Mouse (Mus musculus) kidney, postnatal 25 days (tissue): Measurements from ENCODE around the gene Cux1.

Source experiments
- DNase-seq, 2 experiments: peaks; one replicate each; pipeline ENCODE4 v3.0.0; 2021; ENCODE audit warnings: mixed read lengths in 2 of 2

The Cux1 gene

DNA sequence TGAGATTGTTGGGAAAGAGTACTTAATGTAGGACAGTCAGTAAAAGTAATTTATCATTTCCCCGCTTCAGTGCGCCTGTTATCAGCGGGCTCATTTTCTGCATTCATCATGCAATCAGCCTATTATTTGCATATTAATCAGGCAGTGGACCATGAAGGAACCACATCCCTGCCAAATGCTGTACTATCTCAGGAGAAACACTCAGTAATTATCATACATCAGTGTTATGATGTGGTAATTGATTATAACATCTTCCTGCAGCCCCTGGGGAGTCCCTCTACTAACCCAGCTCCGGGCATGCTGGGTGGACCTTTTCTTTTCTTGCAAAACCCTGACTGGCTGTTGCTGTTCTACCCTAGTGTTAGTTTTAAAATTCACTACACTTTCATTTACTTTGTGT lies 270.4 kb downstream of the Cux1 start:
- DNase-seq: no peak

- DNase-seq: peak in 1 of 2 experiments; percentile 26
Measured at GRCm38 (mm10) chr5:136292971-136293418, 274.3 kb downstream of the Cux1 start.

GRCm38 (mm10) chr5:136292361-136292760 lies 274.9 kb downstream of the Cux1 start:
- DNase-seq: no peak

DNA sequence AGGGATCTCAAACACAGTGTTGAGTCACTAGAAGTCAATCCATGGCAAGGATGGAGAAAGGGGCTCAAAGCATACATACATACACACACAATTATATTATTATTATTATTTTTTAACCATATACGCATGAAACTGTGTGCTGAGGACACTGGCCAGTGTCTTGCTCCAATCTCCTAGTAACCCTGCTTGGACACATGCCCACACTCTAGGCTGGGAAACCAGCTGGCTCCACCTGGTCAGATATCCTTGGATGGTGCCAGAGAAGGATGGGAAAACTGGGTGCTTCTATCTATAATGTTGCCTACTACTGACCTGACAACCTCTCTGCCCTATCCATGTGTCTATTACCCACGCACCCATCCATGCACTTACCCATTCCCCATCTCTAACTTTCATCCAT lies 275.7 kb downstream of the Cux1 start:
- DNase-seq: no peak

DNA sequence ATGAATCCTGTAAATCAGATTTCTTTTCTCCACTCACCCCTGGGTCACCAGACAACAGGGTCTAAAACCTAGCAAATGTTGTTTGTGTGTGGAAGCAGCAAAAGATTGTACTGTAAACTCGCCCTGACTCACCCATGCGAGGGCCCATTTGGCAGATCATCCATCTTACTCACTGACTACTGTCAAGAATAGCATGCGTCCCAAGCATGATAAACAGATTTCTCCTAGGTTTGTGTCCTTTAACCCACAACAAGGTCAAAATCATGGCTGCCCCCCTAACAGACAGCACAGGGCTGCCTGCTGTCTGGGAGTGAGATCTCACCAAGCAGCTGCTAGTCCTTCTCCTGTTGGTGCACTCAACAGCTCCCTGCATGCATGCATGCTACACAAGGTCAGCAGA lies 277.5 kb downstream of the Cux1 start:
- DNase-seq: no peak

DNA sequence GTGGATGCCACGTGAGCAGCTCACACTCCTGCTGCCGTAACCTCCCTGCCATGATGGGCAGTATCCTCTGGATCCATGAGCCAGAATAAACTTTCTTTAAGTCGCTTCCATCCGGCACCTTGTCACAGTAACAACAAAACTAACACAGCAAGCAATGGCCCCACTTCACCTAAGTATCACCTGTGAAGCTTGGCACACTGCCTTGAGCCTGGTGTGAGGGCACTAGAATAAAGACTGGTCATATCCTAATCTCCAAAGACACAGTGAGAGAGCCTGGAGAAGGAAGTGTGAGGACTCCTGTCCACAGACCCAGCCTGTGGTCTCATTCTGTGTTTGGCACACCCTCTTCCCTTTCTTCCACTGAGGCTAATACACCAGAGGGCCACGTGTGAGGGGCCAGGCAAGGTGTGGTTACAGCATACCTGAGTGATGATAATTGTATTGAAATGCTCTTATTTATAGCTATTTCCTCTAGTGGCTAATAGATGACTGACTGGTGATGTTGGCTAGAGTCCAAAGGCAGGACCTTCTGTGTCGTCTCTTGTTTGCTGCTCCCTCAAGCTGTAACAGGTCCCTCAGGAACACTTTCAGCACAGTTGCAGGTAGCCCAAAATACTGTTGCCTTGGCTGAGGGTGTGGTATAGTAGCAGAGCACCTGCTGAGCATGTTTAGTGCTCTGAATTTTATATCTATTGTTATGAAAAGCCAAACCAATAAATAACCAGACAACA lies 278.8 kb downstream of the Cux1 start:
- no peak for DNase-seq

GRCm38 (mm10) chr5:136286566-136286965 lies 280.7 kb downstream of the Cux1 start:
- no peak for DNase-seq

DNA sequence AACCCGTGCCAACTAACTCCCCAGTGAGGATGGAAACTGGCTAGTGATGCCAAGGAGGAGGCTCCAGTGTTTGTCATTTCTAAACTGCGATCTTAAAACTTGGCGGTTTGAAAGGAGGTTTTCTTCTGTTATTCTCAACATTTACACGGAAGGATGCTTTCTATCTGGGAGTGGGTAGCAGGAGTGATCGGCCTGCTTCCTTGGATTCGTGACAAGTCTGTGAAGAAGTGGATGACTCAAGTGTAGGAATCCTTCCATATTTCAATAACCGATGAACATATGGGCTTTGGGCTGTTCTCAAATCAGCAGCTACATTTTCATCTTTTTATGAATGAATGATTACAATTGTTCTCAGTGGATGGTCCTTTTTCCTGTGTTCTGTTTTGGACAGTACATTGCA lies 282.2 kb downstream of the Cux1 start:
- no peak for DNase-seq

GRCm38 (mm10) chr5:136281351-136281750 lies 285.9 kb downstream of the Cux1 start:
- DNase-seq: peak in 1 of 2 experiments; percentile 13

DNA sequence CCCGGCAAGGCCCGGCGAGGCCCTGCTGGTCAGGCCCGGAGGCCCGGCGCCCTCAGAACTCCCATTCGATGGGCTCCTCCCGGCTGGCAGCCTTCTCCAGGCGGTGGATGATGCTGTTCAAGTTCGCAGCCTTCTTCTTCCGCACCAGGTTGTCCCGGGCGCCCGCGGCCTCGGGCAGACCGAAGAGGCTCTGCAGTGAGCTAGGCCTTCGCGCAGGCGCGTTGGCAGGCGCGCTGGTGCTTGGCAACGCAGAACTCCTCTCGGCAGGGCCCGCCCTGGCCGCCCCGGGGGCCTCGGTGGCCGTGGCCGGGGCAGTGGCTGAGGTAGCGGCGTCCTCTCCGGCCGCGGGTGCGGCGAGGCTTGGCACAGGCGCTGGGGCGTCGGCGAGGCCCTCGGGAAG lies 292.6 kb downstream of the Cux1 start:
- no peak for DNase-seq

DNA sequence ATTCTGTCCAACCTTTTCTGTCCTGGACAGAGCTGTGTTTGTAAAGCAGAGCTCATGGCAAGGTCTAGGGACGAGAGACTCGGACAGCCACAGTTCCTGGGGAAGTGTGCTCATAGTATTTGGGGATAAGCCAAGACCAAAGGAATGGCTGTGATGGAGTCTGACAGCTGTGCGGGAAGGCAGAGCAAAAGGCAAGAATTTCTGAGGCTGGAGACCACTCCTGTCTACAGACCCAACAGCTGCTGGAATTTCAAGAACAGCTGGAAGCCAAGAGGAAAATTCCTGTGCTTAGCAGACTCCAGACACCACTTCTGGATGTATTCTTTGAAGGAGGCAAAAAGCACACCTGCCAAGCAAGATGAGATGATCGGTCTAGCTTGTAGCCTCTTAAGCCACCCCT lies 297.4 kb downstream of the Cux1 start:
- DNase-seq: no peak

DNA sequence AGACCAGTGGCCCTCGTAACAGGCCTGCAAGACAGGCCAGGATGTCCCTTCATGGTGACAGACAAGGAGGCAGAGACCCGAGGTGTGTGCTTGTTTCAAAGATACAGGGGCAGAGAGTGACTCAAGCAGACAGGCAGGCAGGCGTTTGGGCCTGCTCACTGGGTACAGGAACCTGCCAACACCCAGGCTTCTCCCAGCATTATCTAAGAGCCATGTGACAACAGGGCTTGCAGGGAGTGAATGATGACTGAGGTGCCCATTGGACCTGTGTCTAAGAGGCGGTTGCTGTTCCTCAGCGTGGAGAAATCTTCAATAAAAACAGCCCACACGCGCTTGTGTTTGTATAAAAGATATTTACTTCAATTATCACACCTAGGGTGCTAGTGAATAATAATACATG lies 301.2 kb downstream of the Cux1 start:
- no peak for DNase-seq

- no peak for DNase-seq
Measured at GRCm38 (mm10) chr5:136263342-136263741, 303.9 kb downstream of the Cux1 start.

- peak in 1 of 2 experiments; percentile 74 for DNase-seq
Measured at GRCm38 (mm10) chr5:136258919-136259318, 308.4 kb downstream of the Cux1 start.

GRCm38 (mm10) chr5:136252899-136253298 lies 314.4 kb downstream of the Cux1 start:
- peak; percentile 75 to 84 for DNase-seq

DNA sequence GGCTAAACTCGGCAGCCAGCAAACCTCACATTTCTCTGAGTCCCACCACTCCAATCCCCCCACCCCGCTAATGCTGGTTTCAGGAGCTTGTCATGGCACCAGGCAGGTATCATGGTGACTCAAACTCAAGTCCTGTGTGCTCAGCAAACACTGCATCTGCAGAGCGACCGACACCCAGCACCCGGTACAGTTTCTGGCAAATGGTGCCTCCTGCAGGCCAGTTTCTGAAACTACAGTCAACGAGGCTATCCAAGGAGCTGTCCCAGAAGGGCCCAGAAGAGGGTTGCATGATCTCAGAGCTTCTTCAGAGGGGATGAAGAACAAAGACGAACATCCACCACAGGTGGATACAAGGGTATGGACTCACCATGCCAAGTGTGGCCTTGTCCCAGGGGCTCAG lies 316.3 kb downstream of the Cux1 start:
- DNase-seq: peak in 1 of 2 experiments; percentile 30

DNA sequence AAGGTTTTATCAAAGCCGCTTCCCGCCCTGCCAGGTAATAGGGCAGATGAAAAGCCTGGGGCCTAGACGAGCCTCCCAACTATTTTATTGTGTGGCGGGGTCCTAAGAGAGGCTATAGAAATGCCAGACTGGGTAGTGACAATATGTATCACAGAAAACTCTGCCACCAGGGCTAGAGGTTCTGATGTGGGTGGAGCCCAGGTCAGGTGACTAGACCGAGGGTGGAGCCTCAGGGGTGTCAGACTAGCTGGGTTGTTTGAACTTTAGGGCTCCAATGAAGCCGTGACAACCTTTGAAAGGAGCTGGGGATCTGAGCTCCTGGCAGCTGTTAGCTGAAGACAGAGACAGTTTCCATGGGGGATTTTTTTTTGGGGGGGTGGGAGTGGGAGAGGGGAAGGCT lies 318.8 kb downstream of the Cux1 start:
- no peak for DNase-seq

DNA sequence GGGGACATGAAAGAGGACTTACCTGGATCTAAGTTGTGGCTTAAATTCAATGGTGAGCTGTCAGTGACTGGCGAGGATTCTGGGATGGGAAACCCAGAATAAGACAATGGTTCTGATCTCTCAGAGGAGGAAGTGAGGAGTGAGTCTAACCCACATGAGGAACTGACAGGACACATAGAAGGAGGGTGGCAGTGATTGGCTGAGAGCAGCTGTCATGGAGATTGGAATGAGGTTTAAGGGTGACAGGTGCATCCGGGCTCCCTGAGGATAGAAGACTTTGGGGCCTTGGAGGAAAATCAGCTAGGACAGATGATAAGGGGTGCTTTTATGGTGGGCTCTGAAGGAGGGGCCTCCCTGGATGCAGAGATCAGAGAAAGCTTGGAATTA lies 320.8 kb downstream of the Cux1 start, which contains the start of gene Sh2b2:
Gene Sh2b2, minus strand, starts transcription at position 105 of the 387 bp plus-strand sequence.
- DNase-seq: no peak

GRCm38 (mm10) chr5:136245541-136246451 lies 321.5 kb downstream of the Cux1 start:
- DNase-seq: no peak

DNA sequence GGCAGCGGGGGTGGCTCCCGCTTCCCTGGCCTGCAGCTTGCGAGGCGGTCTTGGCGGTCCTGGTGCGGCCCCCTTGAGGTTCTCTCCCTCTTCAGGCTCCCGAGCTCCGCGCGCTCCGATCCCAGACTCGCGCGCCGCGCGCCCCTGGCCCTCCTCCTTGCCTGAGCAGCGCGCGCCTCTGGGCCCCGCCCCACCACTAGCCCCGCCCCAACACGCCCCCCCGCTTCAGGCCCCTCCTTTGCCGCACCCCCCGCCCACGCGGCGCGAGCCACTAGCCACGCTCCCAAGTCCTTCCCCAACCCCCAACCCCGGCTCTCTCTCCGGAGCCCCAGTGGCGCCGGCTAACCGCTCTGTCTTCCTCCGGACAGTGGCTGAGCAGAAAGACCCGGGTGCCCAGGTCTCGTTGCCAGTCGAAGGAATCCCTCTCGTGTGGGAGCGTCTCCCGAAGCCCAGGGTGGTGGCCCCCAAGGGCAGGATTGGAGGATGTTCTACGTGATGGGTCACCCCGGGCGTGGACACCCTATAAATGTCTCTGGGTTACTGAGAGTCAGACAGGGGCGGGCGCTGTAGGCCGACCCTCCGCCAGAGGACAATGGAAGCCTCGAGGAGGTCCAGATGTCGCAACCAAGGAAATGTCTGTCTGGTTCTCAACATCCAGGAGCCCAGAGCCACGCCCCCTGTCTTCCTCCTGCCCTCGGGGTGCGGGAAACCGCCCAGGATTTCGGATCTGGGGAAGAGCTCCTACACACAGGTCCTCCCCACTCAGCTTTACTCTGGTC lies 322.3 kb downstream of the Cux1 start:
- peak; percentile 84 to 89 for DNase-seq

DNA sequence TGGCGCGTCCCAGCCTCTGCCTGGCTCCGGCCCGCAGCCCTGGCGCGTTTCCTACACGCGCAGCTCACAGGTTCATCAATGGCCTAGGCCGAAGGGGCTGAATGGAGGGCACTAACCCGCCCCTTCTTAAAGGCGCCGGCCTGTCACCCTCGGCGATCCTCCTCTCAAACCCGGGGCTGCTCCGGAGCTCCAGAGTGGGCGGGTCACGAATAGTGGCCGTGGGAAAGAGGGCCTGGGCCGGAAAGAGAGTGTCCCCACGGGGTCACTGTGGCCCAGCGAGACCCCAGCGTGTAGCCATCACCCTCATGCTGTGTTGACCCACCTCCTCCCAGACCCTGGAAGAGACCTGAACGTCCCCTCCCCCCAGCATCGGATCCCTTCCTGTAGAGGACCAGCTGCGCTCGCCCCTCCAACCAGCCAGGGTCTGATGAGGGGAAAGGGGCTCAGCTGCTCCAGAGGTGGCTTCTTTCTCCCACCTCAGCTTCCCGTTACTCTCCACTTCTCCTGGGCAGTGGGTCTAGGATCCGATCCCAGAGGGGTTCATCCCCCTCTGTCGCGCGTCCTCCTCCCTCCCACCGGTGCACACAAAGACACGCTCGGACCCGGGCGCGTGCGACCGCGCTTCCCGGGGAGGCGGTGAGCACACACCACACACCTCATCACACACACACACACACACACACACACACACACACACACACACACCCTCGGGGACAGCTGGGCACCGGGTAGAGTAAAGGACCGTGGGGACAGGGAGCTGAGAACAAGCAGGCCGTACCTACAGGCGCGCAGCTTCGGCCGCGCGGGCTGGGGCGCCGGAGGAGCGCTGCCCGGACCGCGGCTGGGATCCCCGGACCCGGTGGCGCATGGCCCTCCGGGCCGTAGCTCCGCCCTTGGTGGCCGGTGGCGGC lies 323.2 kb downstream of the Cux1 start:
- DNase-seq: peak in 1 of 2 experiments; percentile 47

- no peak for DNase-seq
Measured at GRCm38 (mm10) chr5:136241161-136241560, 326.1 kb downstream of the Cux1 start.
